In genomic region chr5:7899537-7899936, GRCm38 (mm10) we compare ENCODE assay signal across 8 mouse cellular contexts.
DNase-seq lines count a peak whose midpoint lies in the region; ATAC-seq and TF ChIP-seq lines count a peak whose summit lies in the region.

No protein-coding gene starts in this region.

- no peaks in the 10 kb centered on the region for H3K36me3 ChIP-seq in lung, postnatal 0 days (ENCODE audit: insufficient read depth, low read length)
- no peaks in the 10 kb centered on the region for H3K36me3 ChIP-seq in hindbrain, embryonic 14.5 days (replicated peaks; ENCODE audit: control insufficient read depth, insufficient read depth)
- H3K36me3 ChIP-seq in midbrain, embryonic 15.5 days (replicated peaks) = no peaks in the 10 kb centered on the region

- no peak for TF ChIP-seq EP300 in lung, postnatal 0 days (IDR thresholded peaks at IDR 0.05)

- 72% methylated on average over 3 of the region's 3 CpGs for WGBS in lung, postnatal 0 days
- WGBS in hindbrain, embryonic 14.5 days = 68% methylated on average over 3 of the region's 3 CpGs
- 63% methylated on average over 3 of the region's 3 CpGs for WGBS in midbrain, embryonic 15.5 days

- H3K4me1 ChIP-seq in lung, postnatal 0 days (ENCODE audit: insufficient read depth, low read depth, low read length) = no peaks in the 10 kb centered on the region
- no peaks in the 10 kb centered on the region for H3K4me1 ChIP-seq in hindbrain, embryonic 14.5 days (replicated peaks; ENCODE audit: control insufficient read depth, insufficient read depth, low read length)
- H3K4me1 ChIP-seq in midbrain, embryonic 15.5 days = no peaks in the 10 kb centered on the region

- TF ChIP-seq CTCF in lung, postnatal 0 days (IDR thresholded peaks at IDR 0.05) = peak; percentile 41

- no peak for ATAC-seq in lung, postnatal 0 days
- peak; percentile 72; the same call in 1 of the 2 replicates for ATAC-seq in hindbrain, embryonic 14.5 days (ENCODE audit: low FRiP score)
- peak; percentile 86; the same call in 1 of the 2 replicates for ATAC-seq in midbrain, embryonic 15.5 days (replicated peaks)
- no peak for ATAC-seq in monocyte, adult 5-6 weeks (replicated peaks; ENCODE audit: insufficient number of reproducible peaks, low FRiP score, low TSS enrichment, poor library complexity, severe bottlenecking)

- no peak overlapping the region for H3K4me2 ChIP-seq in lung, postnatal 0 days (replicated peaks; ENCODE audit: low read depth, low read length)
- no peak overlapping the region for H3K4me2 ChIP-seq in hindbrain, embryonic 14.5 days (replicated peaks)
- no peak overlapping the region for H3K4me2 ChIP-seq in midbrain, embryonic 15.5 days

- DNase-seq in embryo, embryonic 10 days (ENCODE audit: low spot score) = peak; percentile 54
- no peak for DNase-seq in embryo, embryonic 9.5 days (ENCODE audit: extremely low spot score)
- DNase-seq in lung, postnatal 0 days (ENCODE audit: low spot score) = no peak
- DNase-seq in lung, postnatal 25 days (ENCODE audit: low spot score) = no peak
- DNase-seq in hindbrain, embryonic 14.5 days (ENCODE audit: low spot score) = peak; percentile 63
- DNase-seq in spleen, postnatal 4 days (ENCODE audit: low spot score in 2 of 2) = no peak

- no peak overlapping the region for H3K27ac ChIP-seq in lung, postnatal 0 days (ENCODE audit: low read length)
- no peak overlapping the region for H3K27ac ChIP-seq in hindbrain, embryonic 14.5 days
- H3K27ac ChIP-seq in midbrain, embryonic 15.5 days = no peak overlapping the region

- H3K27me3 ChIP-seq in lung, postnatal 0 days (replicated peaks; ENCODE audit: insufficient read depth, low read length) = no peaks in the 10 kb centered on the region
- H3K27me3 ChIP-seq in hindbrain, embryonic 14.5 days (ENCODE audit: control insufficient read depth, insufficient read depth, low read length) = no peaks in the 10 kb centered on the region
- no peaks in the 10 kb centered on the region for H3K27me3 ChIP-seq in midbrain, embryonic 15.5 days (replicated peaks)

- no peak overlapping the region for H3K4me3 ChIP-seq in lung, postnatal 0 days (ENCODE audit: low read depth, low read length)
- no peak overlapping the region for H3K4me3 ChIP-seq in hindbrain, embryonic 14.5 days (replicated peaks; ENCODE audit: low read length)
- no peak overlapping the region for H3K4me3 ChIP-seq in midbrain, embryonic 15.5 days

- no peaks in the 10 kb centered on the region for H3K9me3 ChIP-seq in lung, postnatal 0 days (ENCODE audit: low read length)
- H3K9me3 ChIP-seq in hindbrain, embryonic 14.5 days (ENCODE audit: control insufficient read depth, low read length) = no peaks in the 10 kb centered on the region
- H3K9me3 ChIP-seq in midbrain, embryonic 15.5 days = no peaks in the 10 kb centered on the region

- H3K9ac ChIP-seq in lung, postnatal 0 days (replicated peaks; ENCODE audit: low read depth) = no peak overlapping the region
- H3K9ac ChIP-seq in hindbrain, embryonic 14.5 days = no peak overlapping the region
- no peak overlapping the region for H3K9ac ChIP-seq in midbrain, embryonic 15.5 days

Comparison
In these comparisons a context has a peak if more than half of its experiments do, and no peak if none do; other contexts are left out.
1. DNase-seq: peak in embryo, embryonic 10 days (single experiment) and hindbrain, embryonic 14.5 days (single experiment); none in embryo, embryonic 9.5 days (single experiment), lung, postnatal 0 days (single experiment), lung, postnatal 25 days (single experiment) and spleen, postnatal 4 days (0 of 2).
2. ATAC-seq: peak in hindbrain, embryonic 14.5 days (single experiment) and midbrain, embryonic 15.5 days (single experiment); none in lung, postnatal 0 days (single experiment) and monocyte, adult 5-6 weeks (single experiment).